Mouse (Mus musculus) urinary bladder, postnatal 25 days (tissue): ENCODE measurements around the gene Gstm1.
"Not testable (repeated sequence)": the region's sequence is repeated elsewhere in the genome, so short reads cannot be mapped to it uniquely, and the experiment has no call there.

ENCODE experiments used
- DNase-seq: peaks from one replicate; pipeline ENCODE4 v3.0.0; 2022; ENCODE audit warnings: low spot score

Gstm1 gene

DNA sequence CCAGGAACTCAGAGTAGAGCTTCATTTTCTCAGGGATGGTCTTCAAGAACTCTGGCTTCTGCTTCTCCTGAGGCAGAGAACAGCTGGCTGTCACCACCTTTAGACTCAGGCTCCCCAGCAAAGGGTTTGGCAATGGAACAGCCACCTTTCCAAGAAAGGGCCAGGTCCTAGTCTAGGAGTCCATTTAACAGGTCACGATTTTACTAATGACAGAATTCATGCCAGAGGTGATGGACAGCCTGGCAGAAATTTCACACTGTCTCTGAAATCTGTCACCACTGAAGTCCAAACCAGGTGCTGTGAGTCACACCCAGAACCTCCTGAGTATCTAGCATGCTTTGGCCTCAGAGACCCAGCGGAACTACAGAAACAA lies 2.8 kb downstream of the Gstm1 start:
- no peak for DNase-seq

DNA sequence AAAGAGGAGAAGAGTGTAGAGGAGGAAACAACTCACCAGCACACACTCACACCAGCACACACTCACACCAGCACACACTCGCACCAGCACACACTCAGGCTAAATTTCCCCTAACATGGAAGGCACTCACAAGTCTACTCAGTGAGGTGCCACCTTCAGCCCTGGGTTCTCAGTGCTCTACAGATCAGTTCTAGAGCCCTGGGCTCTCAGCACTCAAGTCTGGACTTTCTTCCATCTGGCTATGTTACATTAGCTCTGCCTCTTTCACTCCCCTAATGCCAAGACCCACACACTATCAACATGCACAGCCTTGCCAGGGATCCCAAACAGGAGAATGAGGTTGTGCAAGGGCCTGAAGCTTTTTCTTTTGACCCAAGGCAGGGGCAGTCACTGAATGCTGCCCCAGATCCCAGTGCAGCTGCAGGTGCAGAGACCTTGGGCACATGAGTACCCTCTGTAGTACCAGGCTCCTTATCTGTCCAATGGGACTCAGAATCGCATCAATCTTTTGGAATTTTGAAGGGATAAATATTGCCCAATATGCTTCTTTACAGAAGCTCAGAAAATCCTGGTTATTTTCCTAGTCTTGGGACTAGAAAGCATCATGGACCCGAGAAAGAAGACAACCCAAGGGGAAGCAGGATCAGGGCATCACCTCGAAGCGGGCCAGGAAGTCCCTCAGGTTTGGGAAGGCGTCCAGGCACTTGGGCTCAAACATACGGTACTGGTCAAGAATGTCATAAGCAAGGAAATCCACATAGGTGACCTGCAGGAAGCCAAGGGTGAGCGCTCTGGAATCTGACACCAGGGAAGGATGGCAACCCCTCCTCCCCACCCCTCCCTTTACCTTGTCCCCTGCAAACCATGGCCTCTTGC lies 3.4 kb downstream of the Gstm1 start:
- DNase-seq: no peak

DNA sequence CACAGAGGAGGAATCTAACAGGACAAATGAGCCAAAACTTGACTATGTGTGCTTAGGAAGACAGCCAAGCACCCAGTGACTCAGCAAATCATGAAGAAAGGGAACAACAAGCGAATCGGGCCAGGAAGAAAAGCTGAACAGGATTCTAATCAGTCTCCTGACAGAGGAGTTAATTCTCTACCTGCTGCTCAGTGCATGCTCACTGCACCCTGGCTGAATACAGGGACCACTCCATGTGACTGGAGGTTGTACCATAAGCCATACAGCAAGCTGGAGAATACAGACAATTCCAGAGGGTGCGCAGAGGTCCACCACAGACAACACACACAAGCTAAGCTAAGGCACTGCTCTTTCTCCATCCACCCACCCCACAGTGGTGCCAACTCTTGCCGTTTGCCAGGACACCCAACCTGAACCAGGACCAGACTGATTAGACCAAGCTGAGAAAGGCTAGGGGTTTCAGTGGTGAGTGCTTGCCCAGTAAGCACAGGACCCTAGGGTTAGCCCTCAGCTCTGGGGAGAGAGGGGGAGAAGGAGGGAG lies 4.4 kb downstream of the Gstm1 start:
- peak; percentile 52 for DNase-seq

DNA sequence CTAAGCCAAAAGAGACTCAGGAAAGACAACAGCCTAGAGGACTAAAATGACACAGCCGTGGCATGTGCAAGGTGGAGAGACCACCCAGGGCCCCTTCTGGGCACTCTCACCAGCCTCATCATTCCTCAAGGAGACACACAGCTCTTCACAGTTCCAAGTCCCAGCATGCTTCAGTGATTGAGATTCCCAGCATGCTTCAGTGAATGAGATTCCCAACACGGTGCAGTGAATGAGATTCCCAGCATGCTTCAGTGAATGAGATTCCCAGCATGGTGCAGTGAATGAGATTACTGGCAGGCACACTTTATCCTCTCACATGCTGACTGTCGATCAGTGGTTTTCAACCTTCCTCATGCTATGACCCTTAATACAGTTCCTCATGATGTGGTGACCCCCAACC lies 6.2 kb downstream of the Gstm1 start:
- DNase-seq: no peak

DNA sequence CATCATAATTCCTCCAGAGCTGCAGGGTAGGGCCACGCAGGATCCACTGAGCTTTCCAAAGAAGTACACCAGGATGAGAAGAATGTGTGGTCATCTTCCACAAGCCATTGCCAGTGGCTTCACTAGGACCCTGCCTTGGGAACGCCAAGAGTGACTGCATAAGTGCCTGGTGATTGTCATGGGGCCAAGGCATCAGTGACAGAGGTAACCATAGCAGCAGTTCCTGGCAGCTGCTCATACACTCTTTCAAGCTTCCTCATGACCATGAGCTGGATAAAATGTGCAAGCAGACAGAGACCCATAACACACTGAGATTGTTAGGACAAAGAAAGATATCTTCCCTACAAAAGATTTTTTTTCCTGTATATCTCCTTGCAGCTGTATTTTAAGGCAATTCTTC lies 7.5 kb downstream of the Gstm1 start:
- DNase-seq: no peak

DNA sequence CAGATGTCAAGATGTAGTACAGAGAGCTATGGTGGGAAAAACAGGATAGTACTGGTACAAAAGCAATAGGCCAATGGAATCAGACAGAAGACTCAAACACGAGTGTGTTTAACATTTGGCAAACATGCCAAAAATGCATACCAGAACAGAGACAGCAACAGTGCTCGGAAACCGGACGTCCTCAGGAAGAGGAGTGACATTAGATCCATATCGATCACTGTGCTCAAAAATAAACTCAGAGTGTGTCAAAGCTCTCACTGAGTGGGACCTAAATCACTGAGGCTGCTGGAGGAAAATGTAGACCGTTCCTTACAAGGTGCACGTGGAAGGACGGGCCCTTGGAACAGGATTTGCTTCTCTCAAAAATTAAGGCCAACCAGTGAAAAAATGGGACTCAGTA lies 15.8 kb downstream of the Gstm1 start:
- DNase-seq: no peak

DNA sequence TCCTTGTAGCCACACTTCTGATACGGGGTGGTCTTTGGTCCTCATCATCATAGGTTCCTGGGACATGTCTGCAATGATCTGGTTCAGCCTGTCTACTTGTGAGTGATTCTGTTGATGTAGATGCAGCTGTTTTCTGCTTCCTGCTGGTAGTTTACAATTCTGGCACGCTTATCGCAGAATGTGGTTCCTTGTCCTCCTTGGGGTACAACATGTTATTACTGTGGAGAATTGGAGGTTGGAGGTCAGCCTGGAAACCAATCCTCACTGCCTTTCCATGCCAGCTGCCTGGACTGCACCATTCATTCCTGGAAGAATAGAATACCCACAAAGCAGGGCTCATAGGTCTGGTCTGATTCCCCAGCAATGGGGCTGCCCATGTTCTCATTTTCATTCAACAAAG lies 18.3 kb downstream of the Gstm1 start:
- no peak for DNase-seq

DNA sequence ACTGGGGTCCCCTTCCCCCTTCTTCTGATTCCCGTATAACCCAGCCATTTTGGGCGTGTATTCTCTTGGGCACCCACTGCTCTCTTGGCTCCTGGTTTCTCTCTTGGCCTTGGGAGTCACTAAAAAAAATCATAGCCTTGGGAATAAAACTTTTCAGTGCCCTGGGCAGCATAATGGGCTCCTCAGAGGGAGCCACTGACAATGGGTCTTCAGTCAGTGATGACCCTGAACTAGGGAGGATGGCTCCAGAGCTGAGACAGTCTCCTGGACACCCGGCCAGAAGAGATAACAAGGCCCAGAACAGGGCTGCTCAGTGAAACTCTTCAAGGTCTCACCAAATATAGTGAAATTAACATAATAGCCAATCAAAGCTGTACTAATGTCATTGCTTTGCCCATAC lies 19.2 kb downstream of the Gstm1 start:
- no peak for DNase-seq

DNA sequence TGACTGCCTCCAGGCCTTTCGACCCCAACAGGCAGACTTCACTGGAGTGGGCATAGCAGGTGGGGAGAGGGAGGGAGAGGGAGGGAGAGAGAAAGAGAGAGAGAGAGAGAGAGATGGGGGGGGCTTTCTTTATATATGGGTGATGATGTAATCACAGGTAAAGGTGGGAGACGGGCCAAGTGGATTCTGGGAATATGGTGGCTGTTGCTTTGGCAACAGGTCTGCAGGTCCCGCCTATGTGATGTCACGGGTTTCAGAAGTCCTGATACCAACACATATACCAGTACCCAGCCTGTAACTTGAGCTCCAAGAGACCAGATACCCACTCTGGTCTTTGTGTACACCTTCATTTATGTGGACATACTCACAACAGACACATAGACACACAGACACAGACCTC lies 21.2 kb downstream of the Gstm1 start:
- no peak for DNase-seq

DNA sequence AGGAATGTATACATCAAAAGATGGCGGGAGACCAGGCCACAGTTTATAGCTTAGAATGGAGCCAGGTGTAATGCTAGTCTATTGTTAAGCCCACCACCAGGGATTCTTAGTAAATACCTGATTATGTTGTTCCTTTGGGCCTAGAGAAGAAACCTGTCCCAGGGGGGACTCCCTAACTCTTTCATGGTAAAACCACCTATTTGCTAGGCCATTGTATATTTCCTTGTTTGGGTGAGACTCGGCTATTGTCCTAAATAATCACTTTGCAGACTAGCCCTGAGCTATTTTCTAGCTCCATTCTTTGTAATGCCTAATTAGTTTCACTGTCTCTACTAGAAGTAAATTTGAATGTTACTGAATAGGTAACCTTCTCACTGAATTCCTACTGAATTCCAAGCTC lies 21.8 kb downstream of the Gstm1 start:
- not testable (repeated sequence) for DNase-seq

DNA sequence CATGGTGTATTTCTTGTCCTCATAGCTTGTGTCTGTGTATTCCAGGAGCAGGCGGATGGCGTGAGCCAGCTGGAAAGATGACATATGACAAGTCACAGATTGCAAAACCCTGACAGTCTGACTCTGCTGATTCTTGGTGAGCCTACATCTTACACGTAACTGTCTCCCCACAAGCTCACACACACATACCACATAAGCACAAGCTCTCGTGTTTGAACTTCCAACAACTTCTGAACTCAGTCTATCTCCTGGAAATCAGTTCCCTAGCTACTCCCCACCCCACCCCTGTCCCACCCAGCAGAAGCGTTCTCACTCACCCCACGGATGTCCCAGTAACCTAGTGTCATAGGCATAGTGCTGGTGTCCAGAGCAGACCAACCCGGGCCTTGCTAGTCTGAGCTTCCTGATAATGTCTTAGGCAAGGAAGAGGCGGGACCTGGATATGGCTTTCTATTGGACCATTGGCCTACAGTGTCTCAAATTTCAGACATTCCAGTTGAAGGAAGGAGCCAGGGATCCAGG lies 31.7 kb downstream of the Gstm1 start, which contains the start of gene Gstm2:
TSS of gene Gstm2 (minus strand) at position 413 of the 522 bp plus-strand sequence.
- DNase-seq: peak; percentile 42

DNA sequence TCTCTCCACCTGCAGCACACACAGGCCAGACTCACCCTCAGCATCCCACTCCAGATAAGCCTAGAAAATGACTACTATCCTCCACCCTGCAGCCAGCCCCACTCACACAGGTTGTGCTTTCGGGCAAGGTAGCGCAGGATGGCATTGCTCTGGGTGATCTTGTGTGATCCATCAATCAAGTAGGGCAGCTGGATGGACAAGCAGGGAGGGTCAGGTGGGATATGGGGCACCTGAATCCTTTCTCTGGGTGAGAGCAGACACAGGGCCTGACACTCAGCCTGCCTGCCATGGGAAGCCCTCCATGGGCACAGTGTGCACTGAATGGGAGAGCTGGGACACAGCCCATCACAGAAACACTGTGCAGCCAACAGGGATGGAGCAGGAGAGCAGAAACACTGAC lies 32.6 kb downstream of the Gstm1 start:
- not testable (repeated sequence) for DNase-seq

DNA sequence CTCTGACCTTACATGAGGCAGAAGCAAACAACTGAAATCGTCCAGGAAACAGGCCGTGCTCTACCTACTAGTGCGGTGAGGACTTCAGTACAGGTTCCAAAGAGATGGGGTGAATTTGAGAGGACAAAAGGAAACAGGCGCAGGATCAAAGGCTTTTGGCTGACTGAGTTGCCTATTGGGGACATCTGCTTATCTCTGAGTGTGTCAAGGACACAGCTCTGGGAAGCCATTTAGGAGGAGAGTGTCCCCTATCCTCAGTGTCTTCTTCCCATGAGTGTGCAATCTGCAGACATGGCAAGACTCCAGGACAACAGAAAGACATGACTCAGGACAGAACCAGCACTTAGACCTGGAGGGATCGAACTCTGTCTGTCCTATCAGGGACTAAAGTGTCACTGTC lies 33.3 kb downstream of the Gstm1 start:
- no peak for DNase-seq

DNA sequence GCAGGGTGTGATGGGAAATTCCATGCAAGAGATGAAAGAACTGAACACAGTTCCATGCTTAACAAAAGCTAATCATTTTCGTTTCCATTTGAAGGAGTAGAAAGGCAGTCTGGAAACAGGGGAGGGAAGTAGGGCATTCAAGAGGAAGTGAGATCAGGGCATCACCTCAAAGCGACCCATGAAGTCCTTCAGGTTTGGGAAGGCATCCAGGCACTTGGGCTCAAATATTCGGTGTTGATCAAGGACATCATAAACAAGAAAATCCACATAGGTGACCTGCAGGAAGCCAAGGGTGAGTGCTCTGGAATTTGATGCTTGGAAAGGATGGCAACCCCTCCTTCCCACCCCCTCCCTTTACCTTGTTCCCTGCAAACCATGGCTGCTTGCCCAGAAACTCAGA lies 34.0 kb downstream of the Gstm1 start:
- DNase-seq: no peak

DNA sequence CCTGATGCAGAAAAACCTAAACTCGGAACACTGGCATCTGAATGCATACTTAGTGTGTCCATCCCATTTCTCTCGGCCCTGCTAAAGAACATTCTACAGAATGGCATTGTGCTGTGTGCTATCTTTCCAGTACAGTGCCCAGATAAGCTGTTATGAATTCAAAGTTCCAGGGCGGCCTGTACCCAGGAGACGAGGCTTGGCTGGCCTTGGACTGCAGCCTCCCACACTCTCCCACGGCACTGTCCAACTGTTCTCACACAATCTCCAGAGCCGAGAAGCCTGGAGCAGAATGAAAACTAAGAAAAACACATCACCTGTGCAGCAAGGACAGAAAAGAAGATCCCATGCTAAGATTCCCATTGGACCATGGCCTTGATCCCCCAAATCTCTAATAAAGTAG lies 35.0 kb downstream of the Gstm1 start:
- no peak for DNase-seq

DNA sequence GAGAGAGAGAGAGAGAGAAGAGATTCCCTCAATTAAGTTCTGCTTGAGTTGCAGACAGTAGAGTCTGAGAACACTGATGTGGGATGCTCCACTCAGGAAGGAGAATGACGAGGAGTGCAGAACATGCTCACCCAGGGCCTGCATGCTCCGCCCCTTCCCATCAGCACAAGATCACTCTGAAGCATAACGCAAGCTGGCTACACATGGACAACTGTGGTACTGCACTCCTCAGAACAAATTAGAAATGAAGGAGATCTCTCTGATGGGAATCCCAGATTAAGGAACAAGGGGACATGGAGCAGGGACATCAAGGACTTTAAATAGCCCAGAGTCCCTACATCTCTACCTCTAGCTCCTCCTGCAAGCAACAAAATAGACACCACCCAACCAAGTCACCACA lies 36.5 kb downstream of the Gstm1 start:
- DNase-seq: no peak

DNA sequence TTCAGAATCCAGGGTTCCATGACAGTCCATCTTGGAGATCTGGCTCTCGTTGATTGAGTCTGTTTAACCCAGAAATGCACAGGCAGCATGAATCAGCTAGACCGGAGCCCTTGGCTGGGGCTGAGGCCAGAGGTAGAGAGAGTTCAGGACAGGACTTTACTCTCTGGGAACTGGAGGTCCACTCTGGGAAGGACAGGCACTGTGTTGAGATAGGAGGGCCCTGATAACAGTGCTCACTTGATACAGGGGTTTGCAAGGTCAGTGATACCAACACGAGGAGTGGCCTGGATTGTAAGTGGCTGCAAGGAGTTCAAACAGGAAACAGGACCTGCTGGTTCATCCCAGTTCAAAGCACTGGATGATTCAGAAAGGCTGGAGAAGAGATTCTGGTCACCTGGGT lies 40.1 kb downstream of the Gstm1 start:
- no peak for DNase-seq

DNA sequence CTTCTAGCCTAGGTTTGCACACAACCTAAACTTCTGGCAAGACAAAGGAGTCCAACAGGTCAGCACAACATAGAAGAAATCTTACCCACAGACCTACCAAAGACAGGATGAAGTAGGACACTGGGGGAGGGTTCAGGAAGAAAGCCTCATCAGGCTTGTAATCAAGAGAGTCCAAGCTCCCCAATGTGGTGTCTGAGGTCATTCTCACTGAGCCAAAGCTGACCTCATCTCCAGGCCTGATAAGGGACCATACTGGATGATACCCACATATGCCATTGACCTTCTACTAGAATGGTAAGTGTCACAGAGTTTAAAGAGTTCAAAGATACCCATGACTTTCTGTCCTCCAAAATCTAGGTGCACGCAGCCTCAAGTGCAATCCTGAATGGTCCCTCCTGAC lies 43.5 kb downstream of the Gstm1 start:
- DNase-seq: no peak

DNA sequence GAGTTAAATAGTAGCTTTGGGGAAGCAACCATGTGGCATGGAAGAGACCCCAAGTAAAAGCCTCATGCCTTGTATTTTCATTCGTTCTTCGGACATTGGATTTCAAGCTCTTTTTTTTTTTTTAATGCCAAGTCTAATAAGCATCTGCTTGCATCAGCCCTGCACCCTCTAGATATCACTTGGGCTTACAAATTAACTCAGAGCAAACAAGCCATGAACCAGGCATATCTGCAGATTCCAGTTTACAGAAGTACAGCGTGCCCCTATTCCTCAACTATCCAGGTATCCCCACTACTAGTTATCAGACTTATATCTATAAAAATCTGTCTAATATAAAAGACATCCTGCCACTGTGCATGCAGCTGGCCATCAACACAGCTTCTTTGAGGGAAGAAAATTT lies 45.7 kb downstream of the Gstm1 start:
- DNase-seq: no peak

DNA sequence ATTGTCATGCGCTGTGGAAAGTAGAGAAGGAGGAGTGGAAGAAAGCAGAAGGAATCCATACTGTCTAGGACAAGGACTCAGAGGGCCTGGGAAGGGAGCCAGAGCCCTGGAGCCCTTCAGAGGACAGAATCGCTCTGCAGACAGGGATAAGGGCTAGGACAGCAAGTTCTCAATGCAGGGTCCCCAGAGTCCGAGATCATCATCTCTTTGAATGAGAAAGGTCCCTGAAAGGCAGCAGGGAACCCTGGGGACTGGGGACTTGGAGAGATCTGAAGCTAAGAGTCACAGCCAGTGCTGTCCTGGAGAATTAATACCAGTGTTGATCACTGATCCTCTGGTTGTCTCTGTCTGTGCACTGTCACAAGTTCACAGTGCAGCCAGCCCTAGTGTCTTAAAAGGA lies 46.7 kb downstream of the Gstm1 start:
- DNase-seq: not testable (repeated sequence)

DNA sequence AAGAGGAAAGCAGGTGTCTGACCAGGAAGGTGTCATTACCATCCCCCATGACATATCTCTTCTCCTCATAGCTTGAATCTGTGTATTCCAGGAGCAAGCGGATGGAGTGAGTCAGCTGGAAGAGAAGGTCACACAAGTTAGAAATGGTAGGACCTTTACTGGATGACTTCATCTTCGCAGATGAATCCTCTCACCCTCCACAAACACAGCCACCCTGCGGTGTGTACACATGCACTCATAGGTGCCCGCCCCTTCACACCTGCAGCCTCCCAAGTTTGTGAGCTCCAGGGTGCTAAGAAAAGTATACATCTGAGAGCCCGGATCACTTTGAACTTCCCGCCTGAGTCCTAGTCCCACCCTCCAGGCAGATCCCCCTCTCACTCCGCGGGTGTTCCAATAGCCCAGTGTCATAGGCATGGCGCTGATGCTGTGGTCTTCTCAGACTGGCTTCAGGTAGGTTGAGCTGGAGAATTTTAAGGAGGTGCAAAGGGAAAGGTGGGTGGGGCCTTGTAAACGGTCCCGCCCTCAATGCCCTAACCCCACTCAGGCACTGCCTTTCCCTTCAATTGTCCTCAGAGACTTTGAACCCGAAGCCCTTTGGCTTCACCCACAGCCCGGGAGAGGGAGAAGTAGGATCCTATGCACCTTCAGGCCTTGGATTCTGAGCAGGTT lies 48.9 kb downstream of the Gstm1 start, which contains the start of gene Gstm3:
TSS of gene Gstm3 (minus strand) at position 560 of the 672 bp plus-strand sequence.
- no peak for DNase-seq

DNA sequence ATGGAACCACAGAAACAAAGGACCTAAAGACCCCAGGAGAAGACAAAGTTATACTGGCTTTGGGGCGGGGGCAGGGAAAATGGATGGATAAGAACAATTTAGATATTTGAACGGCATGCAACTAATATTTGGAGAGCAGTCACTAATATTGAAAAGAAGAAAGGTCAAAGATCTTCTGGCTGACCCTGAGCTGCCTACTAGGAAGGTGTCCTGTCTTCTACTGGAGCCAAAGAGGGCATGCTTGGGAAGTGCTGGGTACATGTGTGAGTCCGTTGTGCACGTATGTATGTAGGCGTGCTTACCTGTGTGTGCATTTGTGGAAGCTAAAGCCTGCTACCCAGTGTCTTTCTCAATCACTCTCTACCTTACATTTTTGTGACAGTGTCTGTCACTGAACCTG lies 51.1 kb downstream of the Gstm1 start:
- no peak for DNase-seq

DNA sequence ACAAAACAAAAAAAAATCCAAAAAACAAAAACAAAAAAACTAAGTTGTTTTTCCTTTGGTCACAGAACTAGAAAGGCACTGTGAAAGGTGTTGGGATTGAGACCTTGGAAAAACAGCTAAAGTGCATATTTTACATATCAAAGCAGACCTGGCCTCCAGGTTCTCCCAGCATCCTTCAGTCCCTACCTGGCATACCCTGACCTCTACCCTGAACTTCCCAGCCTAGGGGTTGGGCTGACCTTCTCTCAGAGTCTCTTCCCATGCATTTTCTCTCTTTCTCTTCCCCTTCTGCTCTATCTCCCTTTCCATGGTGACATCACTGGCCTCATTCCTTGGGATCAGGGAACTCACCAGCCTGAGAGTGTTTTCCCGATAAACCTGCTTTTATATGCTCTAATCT lies 52.2 kb downstream of the Gstm1 start:
- DNase-seq: no peak
